Mouse (Mus musculus) kidney, postnatal 36 days (tissue): ENCODE data around the gene Slco4a1.
A peak's percentile ranks its signal among the peaks of the same experiment; 100 is the strongest.

Experiments used
- DNase-seq, 2 experiments: peaks; one replicate each; pipeline ENCODE4 v3.0.0; 2021 to 2022; ENCODE audit warnings: mixed read lengths in 2 of 2

Slco4a1 gene

DNA sequence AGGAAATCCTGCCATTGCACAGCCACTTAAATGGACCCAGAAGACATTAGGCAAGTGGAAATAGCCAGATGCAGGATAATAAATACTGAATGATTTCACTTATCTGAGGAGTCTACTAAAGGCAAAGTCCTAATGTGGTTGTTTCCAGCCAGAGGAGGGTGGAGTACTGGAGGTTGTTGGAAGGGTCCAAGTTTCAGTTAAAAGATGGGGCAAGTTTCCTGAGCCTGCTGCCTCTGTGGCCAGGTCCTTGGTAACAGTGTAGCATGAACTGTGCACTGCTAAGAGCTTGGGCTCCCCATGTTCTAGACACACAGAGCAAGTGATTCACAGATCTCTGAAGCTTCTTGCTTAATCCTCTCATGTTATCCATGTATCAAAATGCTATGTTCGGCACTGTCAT, 10.1 kb upstream of the Slco4a1 start:
- DNase-seq, result no peak

DNA sequence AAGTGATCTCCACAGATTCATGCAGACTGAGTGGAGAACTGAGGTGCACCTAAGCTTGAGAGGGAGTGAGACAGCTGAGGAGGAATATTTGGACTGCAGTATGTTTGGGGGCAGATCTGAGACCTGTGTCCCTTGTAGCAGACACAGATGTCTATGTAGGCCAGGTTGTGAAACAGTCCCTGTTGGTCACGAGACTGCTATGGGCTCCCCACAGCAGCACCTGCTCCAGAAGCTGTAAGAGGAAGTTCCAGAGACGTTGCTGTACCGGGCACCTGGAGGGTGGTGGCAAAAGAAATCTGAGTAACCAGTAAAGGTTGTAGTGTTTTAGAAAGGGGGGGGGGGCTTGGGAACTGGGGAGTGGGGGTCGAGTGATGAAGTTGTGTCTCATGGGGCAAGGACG, 7.0 kb upstream of the Slco4a1 start:
- no peak for DNase-seq

DNA sequence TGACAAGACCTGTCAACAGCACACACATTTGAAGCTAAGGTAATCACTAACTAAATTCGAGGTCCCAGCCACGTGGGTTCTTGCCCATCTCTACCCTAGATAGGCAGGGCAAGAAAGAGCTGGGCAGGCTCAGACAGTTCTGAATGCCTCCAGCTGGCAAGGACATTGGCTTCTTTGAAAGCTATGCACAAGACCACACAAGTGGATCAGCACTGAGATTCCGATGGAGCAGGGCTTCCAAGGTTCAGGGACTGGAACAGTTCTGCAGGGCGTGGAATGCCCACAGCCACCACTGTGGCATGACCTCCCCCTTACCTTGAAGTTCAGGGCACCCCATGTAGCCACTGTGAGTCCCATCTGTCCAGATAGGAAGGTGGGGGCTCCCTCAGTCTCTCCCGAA, 5.5 kb upstream of the Slco4a1 start:
- DNase-seq, result no peak

DNA sequence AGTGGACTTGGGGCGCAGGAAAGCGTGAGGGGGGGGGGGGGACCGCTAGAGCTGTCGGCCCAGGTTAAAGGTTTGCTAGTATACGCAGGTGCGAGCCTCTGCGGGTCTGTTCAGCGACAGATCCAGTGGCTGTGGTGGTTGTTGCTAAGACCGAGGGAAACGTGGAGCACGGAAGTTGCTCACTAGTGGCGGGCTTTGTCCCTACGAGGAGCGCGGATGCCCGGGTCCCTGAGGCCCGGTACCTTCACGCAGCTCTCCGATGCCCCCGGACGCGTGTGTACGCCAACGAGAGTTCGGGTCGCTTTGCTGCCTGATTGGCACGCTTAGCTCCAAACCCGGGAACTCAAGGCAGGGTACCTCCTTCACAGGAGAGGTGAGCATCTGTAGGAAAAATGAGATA, 660 bp downstream of the Slco4a1 start:
- no peak for DNase-seq

DNA sequence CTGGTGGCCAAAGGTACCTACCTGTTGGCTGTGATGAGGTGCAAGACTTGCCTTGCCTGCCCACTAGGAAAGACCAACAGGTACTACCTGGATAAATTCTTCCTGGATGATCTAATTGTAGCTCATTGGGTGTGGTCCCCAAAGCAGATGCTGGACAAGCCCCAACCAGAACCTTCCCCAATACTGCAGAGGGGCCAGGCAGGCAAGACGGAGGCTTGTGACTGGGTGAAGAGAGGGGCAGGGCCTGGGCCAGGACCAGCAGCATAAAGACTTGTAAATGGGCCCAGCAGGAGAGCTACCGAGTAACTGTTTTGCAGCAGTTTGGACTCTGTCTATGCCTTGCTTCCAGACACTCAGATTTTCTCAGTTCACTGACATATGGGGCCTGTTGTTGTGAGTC, 1.6 kb downstream of the Slco4a1 start:
- no peak for DNase-seq

DNA sequence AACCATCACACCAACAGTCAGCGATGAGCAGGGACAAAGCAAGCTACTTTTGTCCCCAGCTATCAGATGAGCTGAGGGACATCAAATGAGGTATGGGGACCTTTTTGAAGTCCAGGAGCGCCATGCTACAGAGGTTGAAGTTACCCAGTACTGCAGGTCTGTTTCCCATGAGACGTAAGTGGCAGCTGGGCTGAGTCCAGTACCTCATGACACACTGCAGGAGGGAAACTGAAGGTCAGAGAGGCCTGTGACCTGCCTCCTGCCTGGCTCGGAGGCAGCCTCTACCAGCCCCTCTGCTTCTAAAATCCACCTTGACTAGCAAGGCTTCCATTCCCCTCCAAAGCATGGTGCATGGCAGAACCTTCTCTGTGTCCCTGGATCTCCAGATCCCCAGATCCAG, 3.4 kb downstream of the Slco4a1 start:
- no peak for DNase-seq

DNA sequence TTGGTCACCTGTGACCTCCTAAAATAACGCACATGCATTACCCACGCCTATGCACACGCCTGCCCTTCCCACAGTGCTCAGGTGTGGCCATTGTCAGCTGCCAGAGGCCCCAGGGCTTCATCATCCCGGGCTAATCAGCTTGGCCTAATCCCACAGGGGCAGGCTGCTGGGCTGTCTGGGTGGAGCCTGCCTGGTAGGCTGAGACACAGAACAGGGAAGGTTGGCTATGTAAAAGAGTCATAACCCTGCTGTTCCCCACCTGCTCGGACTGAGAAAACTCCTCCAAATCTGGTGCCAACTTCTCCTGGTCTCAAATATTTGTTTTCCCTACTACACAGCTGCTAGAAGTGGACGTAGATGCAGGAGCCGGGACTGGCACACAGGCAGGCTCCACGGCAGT, 4.8 kb downstream of the Slco4a1 start:
- no peak for DNase-seq

DNA sequence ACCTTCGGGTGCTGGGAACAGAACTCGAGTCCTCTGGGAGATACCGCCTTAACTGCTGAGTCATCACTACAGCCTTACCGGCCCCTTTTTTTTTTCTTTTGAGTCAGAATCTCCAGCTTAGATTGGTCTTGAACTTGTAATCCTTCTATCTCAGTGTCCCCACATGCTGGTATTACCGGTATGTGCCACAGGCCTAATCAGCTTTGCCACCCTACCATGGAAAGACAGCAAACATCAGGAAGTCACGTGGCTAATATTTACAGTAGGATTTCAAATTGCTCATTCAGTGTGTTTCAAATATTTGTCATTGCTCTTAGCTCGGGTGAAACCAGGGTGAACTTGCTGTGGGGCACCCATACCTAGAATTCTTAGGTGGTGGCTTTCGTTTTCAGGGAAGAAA, 6.5 kb downstream of the Slco4a1 start:
- no peak for DNase-seq

DNA sequence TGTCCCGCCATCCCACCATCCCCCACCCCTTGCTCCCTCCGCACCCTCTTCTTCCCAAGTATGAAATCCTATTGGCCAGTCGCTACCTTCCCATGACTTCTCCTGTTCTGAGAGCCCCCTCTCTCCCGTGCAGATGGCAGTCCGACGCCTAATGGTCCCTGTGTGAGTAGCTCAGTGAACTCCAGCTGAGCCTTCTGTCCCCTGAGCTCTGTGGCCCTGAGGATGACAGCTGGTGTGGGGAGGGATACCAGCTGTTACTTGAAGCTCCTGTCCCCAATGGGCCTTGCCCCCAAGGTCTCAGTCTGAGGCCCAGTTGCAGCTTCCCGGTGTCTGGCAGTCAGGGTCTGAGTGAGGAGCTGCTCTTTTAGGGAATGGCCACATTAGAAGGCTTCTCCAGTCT, 10.5 kb downstream of the Slco4a1 start:
- DNase-seq, result no peak

DNA sequence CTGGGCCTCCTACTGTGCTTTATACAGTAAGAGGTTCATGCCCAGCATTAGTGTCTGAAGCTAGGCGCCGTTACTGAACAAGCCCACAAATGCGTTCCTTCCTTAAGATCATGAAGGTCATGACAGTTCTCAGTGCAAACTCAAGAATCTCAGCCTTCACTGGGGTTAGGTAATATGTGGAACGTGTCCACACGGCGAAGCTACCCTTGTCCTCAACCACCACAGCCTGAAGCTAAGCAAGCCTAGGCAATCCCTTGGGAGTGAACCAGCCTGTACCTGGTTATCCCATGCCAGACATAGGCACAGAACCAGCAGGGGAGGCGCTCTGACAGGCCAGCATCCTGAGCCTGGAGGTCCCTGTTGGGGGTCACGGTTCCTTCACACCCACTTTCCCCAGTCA, 12.8 kb downstream of the Slco4a1 start:
- no peak for DNase-seq

DNA sequence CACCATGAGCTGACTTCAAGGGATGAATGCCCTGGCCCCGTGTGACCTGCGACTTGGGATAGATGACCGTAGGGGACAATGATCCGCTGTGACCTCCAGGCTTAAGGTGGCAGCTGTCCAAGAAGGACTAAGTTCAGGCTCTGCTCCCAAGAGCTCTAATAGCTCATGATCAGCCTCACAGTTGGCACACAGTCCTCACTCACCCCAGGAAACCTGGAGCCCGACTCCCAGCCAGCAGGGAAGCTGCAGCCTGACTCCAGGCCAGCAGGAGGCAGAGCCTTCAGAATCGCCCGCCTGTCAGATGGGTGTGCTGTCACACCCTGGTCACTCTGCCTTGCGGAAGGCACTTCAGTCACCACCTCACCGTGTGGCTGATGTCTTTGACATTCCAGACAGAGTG, 13.7 kb downstream of the Slco4a1 start:
- DNase-seq, result peak; percentile 49 to 54

DNA sequence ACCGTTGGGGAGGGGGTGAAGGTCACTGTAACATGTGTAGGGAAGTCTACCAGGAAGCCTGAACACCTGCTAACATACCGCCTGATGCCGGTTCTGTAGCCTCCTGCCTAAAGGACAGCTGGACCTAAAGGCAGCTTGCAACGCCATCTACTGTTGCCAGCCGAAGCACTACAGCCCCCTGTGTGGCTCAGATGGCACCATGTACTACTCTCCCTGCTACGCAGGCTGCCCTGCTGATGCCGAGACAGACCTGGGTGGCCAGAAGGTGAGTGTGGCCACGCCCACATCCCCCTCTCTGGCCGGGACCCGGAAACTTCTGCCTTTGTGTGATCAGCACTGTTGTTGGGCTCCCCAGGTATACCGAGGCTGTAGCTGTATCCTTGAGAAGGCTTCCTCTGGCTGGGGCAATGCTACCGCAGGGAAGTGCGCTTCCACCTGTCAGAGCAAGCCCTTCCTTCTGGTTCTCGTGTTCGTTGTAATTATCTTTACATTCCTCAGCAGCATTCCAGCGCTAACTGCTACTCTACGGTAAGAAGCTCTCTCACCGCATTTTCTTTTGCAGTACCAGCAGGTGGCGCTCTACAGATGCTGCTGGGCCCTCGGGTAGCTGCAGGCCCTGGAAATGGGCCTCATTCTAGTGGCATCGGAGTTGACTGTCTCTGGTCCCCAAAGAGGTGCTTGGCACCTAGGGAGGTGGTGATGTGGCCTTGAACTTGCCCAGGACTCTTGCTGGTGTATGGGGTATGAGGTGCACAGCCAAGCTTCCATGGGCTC, 16.4 kb downstream of the Slco4a1 start:
- peak in 1 of 2 experiments; percentile 56 for DNase-seq

DNA sequence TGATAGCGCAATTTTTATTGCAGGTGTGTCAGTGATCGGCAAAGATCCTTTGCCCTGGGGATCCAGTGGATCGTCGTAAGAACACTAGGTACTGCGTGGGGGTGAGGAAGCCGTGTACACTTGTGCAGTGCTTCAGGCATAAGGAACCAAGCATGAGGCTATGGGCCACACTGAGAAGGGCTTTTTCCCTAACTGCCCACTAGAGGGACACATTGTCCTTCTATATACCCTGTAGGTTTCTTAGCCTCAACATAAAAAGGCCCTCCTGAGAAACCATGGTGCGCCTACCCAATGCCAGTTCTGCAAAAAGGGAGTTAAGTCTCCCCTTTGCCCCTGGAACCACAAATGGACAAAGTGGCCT, 17.0 kb downstream of the Slco4a1 start:
- peak; percentile 52 to 54 for DNase-seq

DNA sequence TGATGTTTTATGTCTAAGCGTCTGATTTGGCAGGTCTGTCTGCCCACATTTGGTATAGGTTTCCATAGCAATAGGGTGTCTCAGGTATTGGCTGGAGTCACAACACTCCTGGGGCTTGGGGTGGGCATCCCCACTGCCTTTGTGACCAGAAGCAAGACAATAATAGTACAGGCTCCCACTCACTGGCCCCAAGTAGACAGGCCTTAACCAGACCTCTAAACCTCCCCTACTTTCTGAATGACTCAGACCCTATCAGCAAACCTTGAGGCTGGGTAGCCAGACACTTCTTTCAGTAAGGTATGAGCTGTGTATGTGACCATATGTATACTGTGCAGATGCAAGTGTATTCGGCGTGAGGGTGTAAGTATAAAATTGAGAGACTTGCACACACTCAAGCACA, 18.8 kb downstream of the Slco4a1 start:
- no peak for DNase-seq

DNA sequence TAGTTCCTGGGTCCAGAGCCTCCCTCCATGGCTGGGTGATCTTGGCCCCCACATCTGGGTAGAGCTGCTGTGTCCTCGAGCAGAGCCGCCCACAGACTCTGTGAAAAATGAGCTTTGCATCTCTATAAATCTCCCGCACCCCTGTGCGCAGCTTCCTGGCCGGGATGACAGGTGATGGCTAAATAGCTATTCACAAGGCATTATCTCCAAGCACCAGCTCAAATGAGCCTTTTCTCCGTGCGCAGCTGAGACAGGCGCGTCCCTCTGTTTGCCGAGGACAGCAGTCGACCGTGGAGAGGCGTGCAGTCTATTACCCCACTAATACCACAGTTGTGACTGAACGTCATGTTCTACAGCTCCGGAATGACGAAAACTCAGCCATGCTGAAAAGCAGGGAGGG, 26.2 kb downstream of the Slco4a1 start:
- DNase-seq, result no peak

DNA sequence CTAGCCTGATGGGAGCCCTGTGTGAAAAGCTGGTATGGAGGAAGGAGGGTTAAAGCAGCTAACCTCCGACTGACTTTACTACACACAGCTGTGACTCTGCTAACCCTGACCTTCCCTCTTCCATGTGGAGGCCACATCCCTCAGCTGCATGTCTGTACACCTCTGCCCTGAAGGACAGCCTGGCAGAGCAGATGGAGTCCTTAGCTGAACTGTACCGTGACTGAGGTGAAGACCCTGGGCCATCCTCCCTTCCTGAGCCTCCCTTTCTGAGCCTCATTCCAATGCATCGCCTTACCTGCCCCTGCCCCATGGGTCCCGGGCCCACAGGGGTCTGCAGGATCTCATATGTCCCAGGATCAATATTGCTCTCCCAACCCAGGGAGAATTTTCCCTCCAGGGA, 28.8 kb downstream of the Slco4a1 start:
- no peak for DNase-seq

DNA sequence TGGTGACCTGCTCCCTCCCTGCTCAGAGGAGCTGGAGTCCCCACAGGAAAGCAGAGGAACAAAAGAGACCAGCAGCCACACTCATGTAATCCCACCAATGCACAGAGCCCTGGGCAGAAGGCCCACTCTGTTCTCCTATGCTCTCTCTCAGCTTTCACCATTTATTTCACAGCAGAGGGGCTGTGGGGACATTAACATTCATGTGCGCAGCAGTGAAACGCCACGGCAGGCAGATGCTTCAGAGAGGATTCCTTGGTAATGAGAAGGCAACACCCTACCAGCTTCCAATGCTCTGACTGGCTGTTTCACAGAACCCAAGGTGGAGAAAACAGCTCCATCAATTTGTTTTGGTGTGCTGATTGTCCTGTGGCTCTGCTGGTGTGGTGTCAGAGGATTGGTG, 29.3 kb downstream of the Slco4a1 start:
- DNase-seq, result no peak

DNA sequence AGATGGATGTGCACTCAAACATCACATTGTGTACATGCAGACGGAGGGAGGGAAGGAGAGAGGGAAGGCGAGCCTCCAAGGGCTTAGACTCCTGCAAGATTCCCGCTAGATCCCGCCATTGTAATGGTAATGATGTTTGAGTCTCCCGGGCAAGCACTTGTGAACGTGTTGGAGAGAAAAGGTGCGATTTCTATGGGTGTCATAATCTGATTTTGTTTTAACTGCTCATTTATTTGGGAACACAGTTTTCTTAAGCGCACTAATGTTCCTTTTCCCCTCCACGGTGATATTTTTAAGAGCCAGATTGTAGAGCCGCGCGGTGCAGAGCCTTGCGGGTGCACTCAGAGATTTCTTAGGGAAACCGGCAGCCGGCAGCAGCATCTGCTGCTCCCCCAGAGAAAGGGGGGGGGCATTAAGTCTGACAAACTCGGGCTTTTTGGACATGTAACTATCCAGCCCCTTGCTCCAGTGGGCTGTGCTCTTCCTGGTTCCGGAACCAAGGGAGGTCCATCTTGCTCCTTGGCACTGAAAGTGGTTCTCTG, 32.2 kb downstream of the Slco4a1 start:
- DNase-seq, result no peak

DNA sequence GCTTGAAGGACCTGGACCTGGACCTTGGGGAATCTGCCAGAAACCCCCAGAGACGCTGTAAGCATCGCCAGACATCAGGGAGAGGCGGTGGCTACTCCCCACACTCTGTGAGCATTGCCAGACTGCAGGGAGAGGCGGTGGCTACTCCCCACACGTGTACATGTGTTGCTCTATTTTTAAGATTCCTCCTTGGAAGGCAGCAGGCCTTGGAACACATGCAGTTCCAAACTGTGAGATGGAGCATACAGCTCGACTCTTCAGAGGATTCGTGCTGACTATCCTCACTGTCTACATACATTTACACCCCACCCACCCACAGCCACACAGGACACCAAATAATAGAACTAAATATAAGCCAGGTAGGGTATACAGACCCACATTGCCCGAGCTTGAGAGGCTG, 39.9 kb downstream of the Slco4a1 start:
- no peak for DNase-seq

DNA sequence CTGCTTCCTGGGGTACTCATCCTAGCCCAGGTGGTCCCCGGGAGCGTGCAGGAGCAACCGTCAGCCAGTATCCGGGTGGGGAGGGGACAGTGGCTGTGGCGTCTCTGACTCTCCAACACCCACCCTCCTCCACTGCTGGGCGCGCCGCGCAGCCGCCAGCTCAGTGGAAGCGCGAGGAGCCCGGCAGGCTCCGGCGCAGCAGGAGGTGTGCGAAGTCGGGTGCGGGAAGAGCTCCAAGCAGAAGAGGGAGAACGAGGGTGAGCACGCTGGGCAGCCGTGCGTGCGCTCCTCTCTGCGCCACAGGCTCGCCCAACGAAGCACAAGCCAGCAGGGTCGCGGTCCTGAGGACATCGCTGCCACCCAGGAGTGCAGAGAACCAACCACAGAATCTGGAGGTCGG, 43.7 kb downstream of the Slco4a1 start, which contains the start of gene Ntsr1:
Gene Ntsr1 (plus strand): TSS at position 236 of the 400 bp plus-strand sequence.
- no peak for DNase-seq

DNA sequence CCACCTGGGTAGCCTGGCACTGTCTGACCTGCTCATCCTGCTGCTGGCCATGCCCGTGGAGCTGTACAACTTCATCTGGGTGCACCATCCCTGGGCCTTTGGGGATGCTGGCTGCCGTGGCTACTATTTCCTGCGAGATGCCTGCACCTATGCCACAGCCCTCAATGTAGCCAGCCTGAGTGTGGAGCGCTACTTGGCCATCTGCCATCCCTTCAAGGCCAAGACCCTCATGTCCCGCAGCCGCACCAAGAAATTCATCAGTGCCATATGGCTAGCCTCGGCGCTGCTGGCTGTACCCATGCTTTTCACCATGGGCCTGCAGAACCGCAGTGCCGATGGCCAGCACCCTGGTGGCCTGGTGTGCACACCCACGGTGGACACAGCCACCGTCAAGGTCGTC, 44.7 kb downstream of the Slco4a1 start:
- no peak for DNase-seq

DNA sequence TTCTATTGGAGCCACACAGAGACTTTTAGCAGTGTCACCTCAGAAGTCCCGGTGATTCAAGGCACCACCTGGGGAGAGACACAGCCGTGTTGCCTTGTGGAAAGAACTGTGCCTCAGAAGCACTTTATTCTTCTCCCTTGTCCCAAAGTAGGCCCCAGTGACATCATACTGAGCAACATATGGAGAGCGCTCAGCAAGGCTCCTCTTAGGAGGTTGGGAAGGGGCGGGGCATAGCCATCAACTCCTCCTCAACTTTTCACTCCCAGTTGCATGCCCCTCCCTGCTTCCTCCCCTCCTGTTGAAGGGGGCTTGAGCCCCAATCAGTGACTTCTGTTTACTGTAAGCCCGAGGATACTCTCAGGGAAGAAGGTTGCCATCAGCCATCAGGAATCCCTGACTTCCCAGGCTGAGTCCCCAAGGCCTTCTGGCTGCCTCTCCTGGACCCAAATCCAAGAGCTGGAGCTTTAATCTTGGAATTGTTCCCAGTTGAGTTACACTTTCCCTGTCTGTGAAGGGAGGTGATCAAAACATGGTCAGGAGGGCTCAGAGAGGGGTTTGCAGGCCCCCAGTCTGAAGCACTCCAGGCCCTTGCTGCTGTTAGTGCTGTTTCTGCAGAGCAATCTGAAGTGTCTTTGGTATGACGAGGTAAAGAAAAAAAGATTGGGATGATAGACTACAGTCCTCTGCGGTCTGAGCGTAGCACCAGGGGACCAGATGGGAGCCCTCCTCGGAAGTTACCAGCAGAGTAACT, 45.3 kb downstream of the Slco4a1 start:
- DNase-seq, result no peak

DNA sequence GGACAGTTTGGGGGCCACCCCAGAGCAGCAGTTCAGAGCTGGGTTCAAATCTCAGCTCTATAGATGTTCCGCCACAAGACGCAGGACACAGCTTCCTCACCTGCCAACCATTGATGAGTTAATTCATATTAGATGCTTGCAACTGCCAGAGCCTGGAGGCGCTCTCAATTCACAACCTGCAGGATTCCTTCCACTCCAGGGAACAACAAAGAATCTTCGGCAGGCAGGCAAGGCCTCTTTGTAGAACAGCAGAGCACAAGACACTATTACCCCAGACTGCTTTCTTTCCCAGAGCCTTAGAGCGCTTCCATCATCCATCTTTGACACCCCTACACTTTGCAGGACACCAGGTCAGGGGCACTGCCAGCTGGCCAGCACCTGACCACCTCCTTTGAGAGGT, 50.2 kb downstream of the Slco4a1 start:
- no peak for DNase-seq

DNA sequence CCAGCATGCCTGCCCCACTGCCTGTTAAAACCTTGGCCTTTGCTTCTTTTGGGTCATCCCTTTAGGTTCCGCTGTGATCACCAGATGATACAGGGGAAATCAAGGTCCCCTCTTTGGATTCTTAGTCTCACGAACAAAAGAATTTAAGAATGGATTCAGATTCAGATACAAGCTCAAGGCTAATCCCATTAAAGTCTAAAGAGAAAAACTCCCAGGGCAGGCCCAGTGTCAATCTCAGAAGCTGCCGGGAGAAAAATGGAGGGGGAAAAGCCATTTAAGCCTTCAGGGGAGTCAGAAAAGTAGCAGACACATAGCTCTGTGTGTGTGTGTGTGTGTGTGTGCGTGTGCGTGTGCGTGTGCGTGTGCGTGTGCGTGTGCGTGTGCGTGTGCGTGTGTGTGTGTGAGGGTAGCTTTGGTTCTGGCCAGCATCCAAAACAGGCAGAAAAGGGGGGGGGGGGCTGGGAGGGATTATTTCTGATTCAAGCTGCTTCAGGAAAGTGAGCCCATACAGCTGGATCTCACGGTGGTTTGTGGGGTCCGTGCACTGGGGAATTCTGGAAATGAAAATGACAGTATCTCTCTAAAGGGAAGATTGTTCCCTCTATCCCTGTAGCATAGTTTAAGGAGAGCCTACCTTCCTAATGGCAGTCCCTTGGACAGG, 52.5 kb downstream of the Slco4a1 start:
- no peak for DNase-seq
